Mouse (Mus musculus): Measurements from ENCODE around the gene Ctsw. TPM values are rescaled to one million over a fixed set of nuclear protein-coding genes. Genes with fewer than 3 reads are reported as not detected.

The Ctsw gene
- polyA plus RNA-seq, 1 experiment from 2014 or later, result 1.4 TPM

Other genes with a start within 250 kb of the Ctsw start
- gene Pacs1, start 195.4 kb downstream of the Ctsw start, polyA plus RNA-seq (2015; fragmentation: Nextera tagmentation; extraction: Ambion mirVana), result 15.1 and 21.6 TPM in 2 replicates
- 195 and 216 TPM in 2 replicates for gene Sf3b2, start 173.1 kb downstream of the Ctsw start, polyA plus RNA-seq (2015; fragmentation: Nextera tagmentation; extraction: Ambion mirVana)
- gene Gal3st3, start 170.2 kb downstream of the Ctsw start, polyA plus RNA-seq (2015; fragmentation: Nextera tagmentation; extraction: Ambion mirVana), result 7.3 and 7.7 TPM in 2 replicates
- not detected in 2 replicates for gene Catsper1, start 132.8 kb downstream of the Ctsw start, polyA plus RNA-seq (2015; fragmentation: Nextera tagmentation; extraction: Ambion mirVana)
- 0.87 and 1.4 TPM in 2 replicates for gene Cst6, start 118.9 kb downstream of the Ctsw start, polyA plus RNA-seq (2015; fragmentation: Nextera tagmentation; extraction: Ambion mirVana)
- 35.3 and 45.7 TPM in 2 replicates for gene Eif1ad, start 101.8 kb downstream of the Ctsw start, polyA plus RNA-seq (2015; fragmentation: Nextera tagmentation; extraction: Ambion mirVana)
- 405 and 409 TPM in 2 replicates for gene Banf1, start 101.3 kb downstream of the Ctsw start, polyA plus RNA-seq (2015; fragmentation: Nextera tagmentation; extraction: Ambion mirVana)
- 34.3 and 47.0 TPM in 2 replicates for gene Sart1, start 79.8 kb downstream of the Ctsw start, polyA plus RNA-seq (2015; fragmentation: Nextera tagmentation; extraction: Ambion mirVana)
- gene Tsga10ip, start 66.0 kb downstream of the Ctsw start, polyA plus RNA-seq (2015; fragmentation: Nextera tagmentation; extraction: Ambion mirVana), result 2.0 TPM in 2 replicates
- gene Drap1, start 43.5 kb downstream of the Ctsw start, polyA plus RNA-seq (2015; fragmentation: Nextera tagmentation; extraction: Ambion mirVana), result 205 and 220 TPM in 2 replicates
- gene AI837181, start 43.4 kb downstream of the Ctsw start, polyA plus RNA-seq (2015; fragmentation: Nextera tagmentation; extraction: Ambion mirVana), result 34.8 and 46.9 TPM in 2 replicates
- gene Fosl1, start 21.0 kb downstream of the Ctsw start, polyA plus RNA-seq (2015; fragmentation: Nextera tagmentation; extraction: Ambion mirVana), result not detected in 2 replicates
- 9.0 and 9.9 TPM in 2 replicates for gene Ccdc85b, start 10.6 kb downstream of the Ctsw start, polyA plus RNA-seq (2015; fragmentation: Nextera tagmentation; extraction: Ambion mirVana)
- gene Fibp, start 7.9 kb downstream of the Ctsw start, polyA plus RNA-seq (2015; fragmentation: Nextera tagmentation; extraction: Ambion mirVana), result 97.9 and 106 TPM in 2 replicates
- gene Efemp2, start 5.4 kb upstream of the Ctsw start, polyA plus RNA-seq (2015; fragmentation: Nextera tagmentation; extraction: Ambion mirVana), result 65.6 and 95.4 TPM in 2 replicates
- gene Mus81, start 19.9 kb upstream of the Ctsw start, polyA plus RNA-seq (2015; fragmentation: Nextera tagmentation; extraction: Ambion mirVana), result 33.8 and 48.7 TPM in 2 replicates
- gene Cfl1, start 21.9 kb upstream of the Ctsw start, polyA plus RNA-seq (2015; fragmentation: Nextera tagmentation; extraction: Ambion mirVana), result 1,578 and 1,766 TPM in 2 replicates
- 0.14 and 0.16 TPM in 2 replicates for gene 1700020D05Rik, start 35.3 kb upstream of the Ctsw start, polyA plus RNA-seq (2015; fragmentation: Nextera tagmentation; extraction: Ambion mirVana)
- 15.8 and 17.6 TPM in 2 replicates for gene Snx32, start 42.0 kb upstream of the Ctsw start, polyA plus RNA-seq (2015; fragmentation: Nextera tagmentation; extraction: Ambion mirVana)
- 0.25 and 0.87 TPM in 2 replicates for gene Ovol1, start 92.1 kb upstream of the Ctsw start, polyA plus RNA-seq (2015; fragmentation: Nextera tagmentation; extraction: Ambion mirVana)
- gene Ap5b1, start 99.5 kb upstream of the Ctsw start, polyA plus RNA-seq (2015; fragmentation: Nextera tagmentation; extraction: Ambion mirVana), result 2.0 and 4.5 TPM in 2 replicates
- gene Rnaseh2c, start 133.4 kb upstream of the Ctsw start, polyA plus RNA-seq (2015; fragmentation: Nextera tagmentation; extraction: Ambion mirVana), result 89.7 and 96.1 TPM in 2 replicates
- gene Kat5, start 141.7 kb upstream of the Ctsw start, polyA plus RNA-seq (2015; fragmentation: Nextera tagmentation; extraction: Ambion mirVana), result 29.6 and 35.3 TPM in 2 replicates
- gene Rela, start 169.0 kb upstream of the Ctsw start, polyA plus RNA-seq (2015; fragmentation: Nextera tagmentation; extraction: Ambion mirVana), result 33.2 and 46.7 TPM in 2 replicates
- 20.6 and 33.5 TPM in 2 replicates for gene Sipa1, start 195.2 kb upstream of the Ctsw start, polyA plus RNA-seq (2015; fragmentation: Nextera tagmentation; extraction: Ambion mirVana)
- gene Map3k11, start 220.2 kb upstream of the Ctsw start, polyA plus RNA-seq (2015; fragmentation: Nextera tagmentation; extraction: Ambion mirVana), result 23.7 and 29.6 TPM in 2 replicates
- 8.9 and 14.2 TPM in 2 replicates for gene Pcnx3, start 220.4 kb upstream of the Ctsw start, polyA plus RNA-seq (2015; fragmentation: Nextera tagmentation; extraction: Ambion mirVana)
- gene Kcnk7, start 235.9 kb upstream of the Ctsw start, polyA plus RNA-seq (2015; fragmentation: Nextera tagmentation; extraction: Ambion mirVana), result 0.40 TPM in 1 of 2 replicates, not detected in the other

Data from heart, embryonic 15.5 days (tissue).